Mouse (Mus musculus) retina, postnatal 7 days (tissue): Measurements from ENCODE around the gene Fam102b.

Experiments
- DNase-seq: peaks from one replicate; pipeline ENCODE4 v3.0.0-alpha.2; 2012; ENCODE audit warnings: low read depth, low spot score

Fam102b gene

GRCm38 (mm10) chr3:109010489-109011260, 16.7 kb downstream of the Fam102b start:
- no peak for DNase-seq

GRCm38 (mm10) chr3:109008180-109008579, 19.2 kb downstream of the Fam102b start:
- DNase-seq = no peak

- no peak for DNase-seq
Measured at GRCm38 (mm10) chr3:109005777-109006176, 21.6 kb downstream of the Fam102b start.

- DNase-seq = no peak
Measured at GRCm38 (mm10) chr3:108999173-108999572, 28.2 kb downstream of the Fam102b start.

- DNase-seq = no peak
Measured at GRCm38 (mm10) chr3:108997762-108998161, 29.6 kb downstream of the Fam102b start.

- DNase-seq = no peak
Measured at GRCm38 (mm10) chr3:108997284-108997683, 30.1 kb downstream of the Fam102b start.

- DNase-seq = no peak
Measured at GRCm38 (mm10) chr3:108995379-108995778, 32.0 kb downstream of the Fam102b start.

- no peak for DNase-seq
Measured at GRCm38 (mm10) chr3:108994477-108994876, 32.9 kb downstream of the Fam102b start.

- no peak for DNase-seq
Measured at GRCm38 (mm10) chr3:108989971-108990548, 37.3 kb downstream of the Fam102b start.

- no peak for DNase-seq
Measured at GRCm38 (mm10) chr3:108987009-108987659, 40.3 kb downstream of the Fam102b start.

GRCm38 (mm10) chr3:108986534-108986933, 40.9 kb downstream of the Fam102b start:
- DNase-seq = no peak

- DNase-seq = no peak
Measured at GRCm38 (mm10) chr3:108983989-108984388, 43.4 kb downstream of the Fam102b start.

- DNase-seq = no peak
Measured at GRCm38 (mm10) chr3:108981946-108982345, 45.5 kb downstream of the Fam102b start.

GRCm38 (mm10) chr3:108977340-108978030, 49.9 kb downstream of the Fam102b start:
- DNase-seq = no peak

- no peak for DNase-seq
Measured at GRCm38 (mm10) chr3:108974920-108975485, 52.4 kb downstream of the Fam102b start.

GRCm38 (mm10) chr3:108973980-108974660, 53.3 kb downstream of the Fam102b start:
- no peak for DNase-seq

- DNase-seq = no peak
Measured at GRCm38 (mm10) chr3:108966051-108966450, 61.4 kb downstream of the Fam102b start.

- no peak for DNase-seq
Measured at GRCm38 (mm10) chr3:108964361-108965044, 62.9 kb downstream of the Fam102b start.

- no peak for DNase-seq
Measured at GRCm38 (mm10) chr3:108963776-108964175, 63.6 kb downstream of the Fam102b start.

GRCm38 (mm10) chr3:108963278-108963677, 64.1 kb downstream of the Fam102b start:
- no peak for DNase-seq

- DNase-seq = no peak
Measured at GRCm38 (mm10) chr3:108961655-108962054, 65.8 kb downstream of the Fam102b start.
